Mouse (Mus musculus) large intestine, adult 2 months (tissue): ENCODE results near the gene 1600014C23Rik. TPM values are rescaled to one million over a fixed set of nuclear protein-coding genes. Genes with fewer than 3 reads are reported as not detected.

Experiments used
- DNase-seq: peaks from one replicate; pipeline ENCODE4 v3.0.0-alpha.2; 2012; ENCODE audit warnings: low read depth, low spot score
- WGBS: fragments of 180-500 bp; shearing (Covaris S2); methylation state at CpG from one replicate; pipeline ENCODE4 v1.1.7; 2018; 5-methylcytosine and 5-hydroxymethylcytosine counted together
- polyA plus RNA-seq: library from polyadenylated mRNA; depleted of rRNA; stranded (reverse); fragments of >200 nt; gene quantifications from 2 replicates; pipeline ENCODE4 v1.2.3, GENCODE M21; 2012; rRNA removed

1600014C23Rik gene
- polyA plus RNA-seq, 1 experiment = not detected

GRCm38 (mm10) chr17:45696981-45697380 lies 36.7 kb downstream of the 1600014C23Rik start:
- WGBS = 88% methylated on average over 9 of the region's 9 CpGs
- no peak for DNase-seq

GRCm38 (mm10) chr17:45695227-45696120 lies 38.2 kb downstream of the 1600014C23Rik start:
- DNase-seq = no peak
- 56% methylated on average over 23 of the region's 23 CpGs for WGBS

- DNase-seq = no peak
Observed at GRCm38 (mm10) chr17:45693812-45694565, 39.7 kb downstream of the 1600014C23Rik start.

DNA sequence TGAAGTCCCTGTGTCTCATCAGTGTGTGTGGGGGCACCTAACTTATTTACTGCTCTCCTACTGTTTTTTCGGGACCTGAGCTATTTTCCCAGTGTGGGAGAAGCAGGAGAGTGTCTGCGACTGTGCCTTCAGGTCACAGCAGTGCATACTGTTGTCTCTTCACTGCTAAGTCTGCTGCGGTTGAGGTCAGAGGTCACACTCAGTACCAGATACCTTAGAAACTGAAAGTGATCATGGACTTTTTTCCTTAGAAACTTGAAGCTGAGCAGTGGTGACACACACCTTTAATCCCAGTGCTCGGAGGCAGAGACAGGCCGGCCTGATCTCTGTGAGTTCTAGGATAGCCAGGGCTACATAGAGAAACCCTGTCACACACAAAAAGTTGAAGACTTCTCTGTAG lies 41.5 kb downstream of the 1600014C23Rik start:
- no peak for DNase-seq
- 54% methylated on average over 5 of the region's 5 CpGs for WGBS

More at GRCm38 (mm10) chr17:45693812-45694565, 39.7 kb downstream of the 1600014C23Rik start:
- WGBS = 59% methylated on average over 18 of the region's 18 CpGs

DNA sequence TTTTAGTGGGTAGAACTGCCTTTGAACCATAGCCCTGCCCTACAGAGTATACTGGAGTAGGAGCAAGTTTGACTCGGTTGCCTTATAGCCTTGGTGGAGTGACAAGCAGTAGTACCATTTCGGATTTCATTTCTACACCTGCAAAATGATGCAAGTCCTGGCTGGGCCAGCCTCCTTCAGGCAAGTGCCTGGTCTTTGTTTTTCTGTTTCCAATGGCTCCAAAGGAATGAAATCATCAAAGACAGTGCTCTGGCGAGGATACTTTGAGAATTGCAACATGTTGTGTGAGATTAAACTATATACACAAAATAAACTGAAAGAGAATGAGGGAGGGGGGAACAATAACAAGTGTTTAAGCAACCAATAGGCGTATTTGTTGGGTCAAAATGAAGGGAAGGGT lies 43.6 kb downstream of the 1600014C23Rik start:
- 87% methylated on average over 4 of the region's 4 CpGs for WGBS
- DNase-seq = no peak

GRCm38 (mm10) chr17:45689120-45689519 lies 44.5 kb downstream of the 1600014C23Rik start:
- DNase-seq = no peak
- WGBS = 36% methylated on average over 9 of the region's 9 CpGs

DNA sequence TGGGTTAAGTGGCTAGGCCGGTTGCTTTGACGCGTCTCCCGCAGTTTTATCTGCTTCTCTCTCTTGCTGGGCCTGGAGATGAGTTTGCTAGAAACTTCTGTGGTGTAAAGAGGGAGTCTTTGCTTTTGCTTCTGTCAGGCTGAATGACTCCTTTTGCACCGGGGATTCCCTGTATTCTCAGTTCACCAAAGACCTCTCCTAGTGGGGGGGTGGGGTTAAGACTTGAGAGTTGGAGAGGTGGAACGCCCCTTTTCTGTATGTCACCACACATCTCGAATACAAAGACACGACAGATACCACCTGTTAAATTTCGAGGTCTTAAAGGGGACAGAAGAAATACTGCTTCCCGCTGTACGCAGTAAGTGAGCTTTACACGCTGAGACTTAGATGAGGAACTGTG lies 46.9 kb downstream of the 1600014C23Rik start, which contains the start of gene Tmem63b:
Gene Tmem63b (minus strand): TSS at position 190 of the 400 bp plus-strand sequence.
- DNase-seq = no peak
- WGBS = 2% methylated on average over 12 of the region's 12 CpGs

DNA sequence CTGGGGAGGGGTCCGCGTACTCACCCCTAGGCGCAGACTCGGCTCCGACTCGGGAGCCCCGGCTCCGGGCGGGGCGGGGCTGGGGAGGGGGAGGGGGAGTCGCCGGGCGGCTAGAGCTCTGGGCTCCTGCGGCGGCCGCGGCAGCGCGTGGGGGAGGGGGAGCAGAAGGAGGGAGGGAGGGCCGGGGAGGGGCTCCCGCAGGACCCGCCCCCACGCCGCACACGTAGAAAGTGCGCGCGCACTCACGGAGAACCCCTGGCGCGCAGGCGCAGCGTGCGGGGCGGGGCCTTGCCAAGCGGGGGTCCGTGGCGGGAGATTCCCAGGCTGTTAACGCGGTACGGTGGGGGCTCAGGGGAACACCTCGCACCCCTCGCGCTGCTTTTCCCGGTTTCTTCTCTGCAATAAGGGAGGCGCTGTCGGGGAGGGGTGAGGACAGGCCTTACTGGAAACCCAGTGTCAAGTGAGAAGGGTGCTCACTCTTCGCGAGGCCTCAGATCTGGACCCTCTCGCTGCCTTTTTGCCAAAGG lies 47.5 kb downstream of the 1600014C23Rik start, which contains the start of gene Mrpl14:
Gene Mrpl14 (plus strand): TSS at position 230 of the 527 bp plus-strand sequence.
- no peak for DNase-seq
- WGBS = 2% methylated on average over 48 of the region's 50 CpGs

- WGBS = 1% methylated on average over 58 of the region's 58 CpGs
Observed at GRCm38 (mm10) chr17:45685171-45686092, 48.2 kb downstream of the 1600014C23Rik start.

DNA sequence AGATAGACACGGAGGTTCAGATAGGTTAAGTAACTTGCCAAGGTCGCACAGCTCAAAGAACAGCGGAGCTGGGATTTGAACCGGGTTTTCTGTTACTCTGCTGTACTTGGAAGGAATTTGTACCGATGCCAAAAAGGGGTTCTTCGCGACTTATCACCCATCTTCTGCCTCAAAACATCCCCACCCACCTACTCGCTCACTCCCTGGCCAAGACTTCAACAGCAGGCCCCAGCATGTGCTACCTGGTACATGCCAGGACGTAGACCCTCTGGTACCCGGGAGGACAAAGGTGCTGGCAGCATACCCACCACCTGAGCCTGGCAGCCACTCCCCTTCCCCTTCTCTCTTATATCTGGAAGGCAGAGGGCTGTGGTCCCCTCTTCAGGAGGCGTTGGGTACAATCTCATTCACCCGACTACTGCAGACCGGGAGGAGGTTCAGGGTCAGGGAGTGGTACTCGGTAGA lies 48.9 kb downstream of the 1600014C23Rik start:
- WGBS = 37% methylated on average over 14 of the region's 14 CpGs
- no peak for DNase-seq

More at GRCm38 (mm10) chr17:45685171-45686092, 48.2 kb downstream of the 1600014C23Rik start:
- DNase-seq = no peak

Other genes with a start within 250 kb of the 1600014C23Rik start
- 9.8 and 12.6 TPM in 2 replicates for gene Aars2, start 227.0 kb downstream of the 1600014C23Rik start, polyA plus RNA-seq
- 0.04 TPM in 1 of 2 replicates, not detected in the other for gene Tcte1, start 210.4 kb downstream of the 1600014C23Rik start, polyA plus RNA-seq
- gene Tmem151b, start 184.2 kb downstream of the 1600014C23Rik start, polyA plus RNA-seq = 0.66 and 0.73 TPM in 2 replicates
- 5.9 and 6.8 TPM in 2 replicates for gene Nfkbie, start 178.1 kb downstream of the 1600014C23Rik start, polyA plus RNA-seq
- 78.2 and 107 TPM in 2 replicates for gene Slc35b2, start 170.0 kb downstream of the 1600014C23Rik start, polyA plus RNA-seq
- 365 and 417 TPM in 2 replicates for gene Hsp90ab1, start 160.6 kb downstream of the 1600014C23Rik start, polyA plus RNA-seq
- 52.9 and 56.9 TPM in 2 replicates for gene Slc29a1, start 134.2 kb downstream of the 1600014C23Rik start, polyA plus RNA-seq
- gene Mymx, start 131.7 kb downstream of the 1600014C23Rik start, polyA plus RNA-seq = 0.63 and 2.0 TPM in 2 replicates
- 0.05 and 0.15 TPM in 2 replicates for gene Capn11, start 74.5 kb downstream of the 1600014C23Rik start, polyA plus RNA-seq
- 112 and 134 TPM in 2 replicates for gene Mrpl14, start 47.5 kb downstream of the 1600014C23Rik start, polyA plus RNA-seq
- 44.7 and 62.4 TPM in 2 replicates for gene Tmem63b, start 46.9 kb downstream of the 1600014C23Rik start, polyA plus RNA-seq